Mouse (Mus musculus): ENCODE data around the gene 4930451I11Rik.

DNA sequence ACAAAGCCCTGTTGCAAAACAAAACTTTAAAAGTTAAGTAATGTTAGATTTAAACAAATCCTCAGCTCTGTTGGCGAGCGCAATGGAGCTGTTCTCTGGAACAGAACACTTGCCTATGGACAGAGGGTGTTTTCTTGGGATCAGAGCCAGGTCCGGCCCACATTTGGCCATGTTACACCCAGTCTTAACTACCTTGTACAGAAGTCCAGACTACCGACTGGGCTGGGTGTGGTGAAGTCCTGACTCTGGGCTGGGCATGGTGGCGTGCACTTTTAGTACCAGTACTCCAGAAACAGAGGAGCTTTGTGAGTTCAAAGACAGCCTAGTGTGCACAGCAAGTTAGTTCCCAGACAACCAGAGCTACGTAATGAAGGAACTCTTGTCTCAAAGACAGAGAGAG lies 24.5 kb downstream of the 4930451I11Rik start:
- no peak for TF ChIP-seq MAFK (IDR thresholded peaks at IDR 0.05; ENCODE audit: borderline replicate concordance, low read depth, low read length)
- TF ChIP-seq CTCF (IDR thresholded peaks at IDR 0.05 in 2 of 3, conservative IDR thresholded peaks at IDR 0.05 in 1 of 3; ENCODE audit: control insufficient read depth in 1 of 3, insufficient read depth in 1 of 3, low read depth in 2 of 3, low read length in 3 of 3, poor library complexity in 1 of 3, severe bottlenecking in 1 of 3), result no peak
- no peak for TF ChIP-seq TCF12 (IDR thresholded peaks at IDR 0.05; ENCODE audit: low read depth, low read length)
- no peak for TF ChIP-seq TAL1 (IDR thresholded peaks at IDR 0.05; ENCODE audit: low read length)
- no peak for TF ChIP-seq EP300 (IDR thresholded peaks at IDR 0.05; ENCODE audit: low read depth in 1 of 2, low read length in 2 of 2)
- TF ChIP-seq MAX (IDR thresholded peaks at IDR 0.05; ENCODE audit: low read length), result no peak
- TF ChIP-seq MEF2A (IDR thresholded peaks at IDR 0.05; ENCODE audit: extremely low read depth, insufficient replicate concordance, low read depth, low read length, poor library complexity, severe bottlenecking), result no peak
- TF ChIP-seq JUND (IDR thresholded peaks at IDR 0.05; ENCODE audit: low read depth, low read length), result no peak
- TF ChIP-seq E2F4 (IDR thresholded peaks at IDR 0.05; ENCODE audit: borderline replicate concordance, low read depth, low read length), result no peak
- no peak for TF ChIP-seq POLR2A (IDR thresholded peaks at IDR 0.05; ENCODE audit: control insufficient read depth in 1 of 2, insufficient read depth in 1 of 2, low read depth in 1 of 2, low read length in 2 of 2, poor library complexity in 1 of 2)
- no peak for TF ChIP-seq MYC (IDR thresholded peaks at IDR 0.05; ENCODE audit: low read depth, low read length)
- no peak for TF ChIP-seq NELFE (IDR thresholded peaks at IDR 0.05; ENCODE audit: low read depth, low read length)

All from MEL (cell line).